Mouse (Mus musculus): ENCODE results near the gene Tmem37. TPM values are rescaled to one million over a fixed set of nuclear protein-coding genes. Genes with fewer than 3 reads are reported as not detected.

Gene Tmem37
- polyA plus RNA-seq, 1 experiment from 2014 or later, result 9.8 TPM

GRCm38 (mm10) chr1:120051070-120051469 lies 22.8 kb downstream of the Tmem37 start:
- Histone ChIP-seq H3K9me3 (no peaks in the 10 kb centered on the region), H3K4me2 (no peak overlapping the region), H3K4me1 (replicated peaks) (no peaks in the 10 kb centered on the region), H3K36me3 (no peaks in the 10 kb centered on the region), H3K27me3 (no peaks in the 10 kb centered on the region), H3K4me3 (no peak overlapping the region), H3K27ac (replicated peaks) (no peak overlapping the region), H3K9ac (no peak overlapping the region)
- ATAC-seq (ENCODE audit: low read depth), result no peak
- 34% methylated on average over 1 of the region's 1 CpGs for WGBS

- Histone ChIP-seq H3K4me3 (no peak overlapping the region), H3K36me3 (no peaks in the 10 kb centered on the region), H3K27ac (replicated peaks) (no peak overlapping the region), H3K4me2 (no peak overlapping the region), H3K27me3 (no peaks in the 10 kb centered on the region), H3K9ac (no peak overlapping the region), H3K9me3 (no peaks in the 10 kb centered on the region), H3K4me1 (replicated peaks) (no peaks in the 10 kb centered on the region)
- no peak for ATAC-seq (ENCODE audit: low read depth)
These were observed 26.5 kb downstream of the Tmem37 start for GRCm38 (mm10) chr1:120047325-120047724.

- H3K9ac ChIP-seq, result no peak overlapping the region
- no peaks in the 10 kb centered on the region for H3K9me3 ChIP-seq
- H3K4me2 ChIP-seq, result no peak overlapping the region
- no peak overlapping the region for H3K27ac ChIP-seq (replicated peaks)
- H3K27me3 ChIP-seq, result no peaks in the 10 kb centered on the region
- no peaks in the 10 kb centered on the region for H3K36me3 ChIP-seq
- 90% methylated on average over 16 of the region's 16 CpGs for WGBS
- H3K4me1 ChIP-seq (replicated peaks), result no peaks in the 10 kb centered on the region
- H3K4me3 ChIP-seq, result no peak overlapping the region
- no peak for ATAC-seq (ENCODE audit: low read depth)
These were observed 29.3 kb downstream of the Tmem37 start for GRCm38 (mm10) chr1:120044584-120044983.

GRCm38 (mm10) chr1:120042421-120042820 lies 31.5 kb downstream of the Tmem37 start:
- no peaks in the 10 kb centered on the region for H3K4me1 ChIP-seq (replicated peaks)
- H3K4me3 ChIP-seq, result no peak overlapping the region
- H3K4me2 ChIP-seq, result no peak overlapping the region
- no peak overlapping the region for H3K9ac ChIP-seq
- WGBS, result 65% methylated on average over 8 of the region's 8 CpGs
- H3K27me3 ChIP-seq, result no peaks in the 10 kb centered on the region
- no peaks in the 10 kb centered on the region for H3K9me3 ChIP-seq
- ATAC-seq (ENCODE audit: low read depth), result no peak
- H3K36me3 ChIP-seq, result no peaks in the 10 kb centered on the region
- H3K27ac ChIP-seq (replicated peaks), result no peak overlapping the region

GRCm38 (mm10) chr1:120038594-120038993 lies 35.3 kb downstream of the Tmem37 start:
- Histone ChIP-seq H3K9ac (no peak overlapping the region), H3K4me1 (replicated peaks) (0 out of 2 replicates have a peak, but pooled peaks cover 4% of the 10 kb centered on the region), H3K36me3 (no peaks in the 10 kb centered on the region), H3K27ac (replicated peaks) (no peak overlapping the region), H3K4me3 (no peak overlapping the region), H3K27me3 (no peaks in the 10 kb centered on the region), H3K4me2 (no peak overlapping the region), H3K9me3 (no peaks in the 10 kb centered on the region)
- 84% methylated on average over 9 of the region's 9 CpGs for WGBS
- no peak for ATAC-seq (ENCODE audit: low read depth)

GRCm38 (mm10) chr1:120037021-120037683 lies 36.7 kb downstream of the Tmem37 start:
- Histone ChIP-seq H3K4me1 (replicated peaks) (0 out of 2 replicates have a peak, but pooled peaks cover 4% of the 10 kb centered on the region), H3K4me2 (no peak overlapping the region), H3K27ac (replicated peaks) (no peak overlapping the region), H3K27me3 (no peaks in the 10 kb centered on the region), H3K4me3 (no peak overlapping the region), H3K9ac (no peak overlapping the region), H3K9me3 (no peaks in the 10 kb centered on the region), H3K36me3 (no peaks in the 10 kb centered on the region)
- WGBS, result 67% methylated on average over 9 of the region's 9 CpGs
- no peak for ATAC-seq (ENCODE audit: low read depth)

GRCm38 (mm10) chr1:120035456-120036034 lies 38.3 kb downstream of the Tmem37 start:
- Histone ChIP-seq H3K9me3 (no peaks in the 10 kb centered on the region), H3K4me3 (no peak overlapping the region), H3K36me3 (no peaks in the 10 kb centered on the region), H3K9ac (no peak overlapping the region), H3K27ac (replicated peaks) (no peak overlapping the region), H3K4me2 (no peak overlapping the region), H3K4me1 (replicated peaks) (0 out of 2 replicates have a peak, but pooled peaks cover 4% of the 10 kb centered on the region), H3K27me3 (no peaks in the 10 kb centered on the region)
- WGBS, result 72% methylated on average over 7 of the region's 7 CpGs
- ATAC-seq (ENCODE audit: low read depth), result no peak

GRCm38 (mm10) chr1:120034793-120035192 lies 39.1 kb downstream of the Tmem37 start:
- H3K4me2 ChIP-seq, result no peak overlapping the region
- ATAC-seq (ENCODE audit: low read depth), result no peak
- 0 out of 2 replicates have a peak, but pooled peaks cover 4% of the 10 kb centered on the region for H3K4me1 ChIP-seq (replicated peaks)
- H3K36me3 ChIP-seq, result no peaks in the 10 kb centered on the region
- H3K4me3 ChIP-seq, result no peak overlapping the region
- H3K27me3 ChIP-seq, result no peaks in the 10 kb centered on the region
- H3K9me3 ChIP-seq, result no peaks in the 10 kb centered on the region
- 70% methylated on average over 1 of the region's 1 CpGs for WGBS
- H3K9ac ChIP-seq, result no peak overlapping the region
- H3K27ac ChIP-seq (replicated peaks), result no peak overlapping the region

GRCm38 (mm10) chr1:120033469-120033854 lies 40.4 kb downstream of the Tmem37 start:
- H3K9ac ChIP-seq, result no peak overlapping the region
- no peak overlapping the region for H3K27ac ChIP-seq (replicated peaks)
- H3K9me3 ChIP-seq, result no peaks in the 10 kb centered on the region
- 0 out of 2 replicates have a peak, but pooled peaks cover 4% of the 10 kb centered on the region for H3K4me1 ChIP-seq (replicated peaks)
- no peak overlapping the region for H3K4me2 ChIP-seq
- no peaks in the 10 kb centered on the region for H3K36me3 ChIP-seq
- no peaks in the 10 kb centered on the region for H3K27me3 ChIP-seq
- no peak overlapping the region for H3K4me3 ChIP-seq
- no peak for ATAC-seq (ENCODE audit: low read depth)
- 87% methylated on average over 2 of the region's 2 CpGs for WGBS

GRCm38 (mm10) chr1:120032804-120033468 lies 40.9 kb downstream of the Tmem37 start:
- no peaks in the 10 kb centered on the region for H3K27me3 ChIP-seq
- H3K4me3 ChIP-seq, result no peak overlapping the region
- no peak overlapping the region for H3K4me2 ChIP-seq
- WGBS, result 47% methylated on average over 10 of the region's 10 CpGs
- H3K9ac ChIP-seq, result no peak overlapping the region
- H3K27ac ChIP-seq (replicated peaks), result no peak overlapping the region
- ATAC-seq (ENCODE audit: low read depth), result peak; percentile 71; the same call in 1 of the 2 replicates
- H3K4me1 ChIP-seq (replicated peaks), result 0 out of 2 replicates have a peak, but pooled peaks cover 4% of the 10 kb centered on the region
- no peaks in the 10 kb centered on the region for H3K36me3 ChIP-seq
- H3K9me3 ChIP-seq, result no peaks in the 10 kb centered on the region

GRCm38 (mm10) chr1:120030474-120030873 lies 43.4 kb downstream of the Tmem37 start:
- no peaks in the 10 kb centered on the region; the same call in 1 of the 2 replicates for H3K4me1 ChIP-seq (replicated peaks)
- H3K36me3 ChIP-seq, result no peaks in the 10 kb centered on the region
- no peaks in the 10 kb centered on the region for H3K9me3 ChIP-seq
- 85% methylated on average over 3 of the region's 3 CpGs for WGBS
- H3K4me2 ChIP-seq, result no peak overlapping the region
- ATAC-seq (ENCODE audit: low read depth), result no peak
- no peak overlapping the region for H3K27ac ChIP-seq (replicated peaks)
- no peaks in the 10 kb centered on the region for H3K27me3 ChIP-seq
- no peak overlapping the region for H3K9ac ChIP-seq
- no peak overlapping the region for H3K4me3 ChIP-seq

- Histone ChIP-seq H3K4me2 (no peak overlapping the region), H3K9me3 (no peaks in the 10 kb centered on the region), H3K36me3 (no peaks in the 10 kb centered on the region), H3K9ac (no peak overlapping the region), H3K27ac (replicated peaks) (no peak overlapping the region), H3K27me3 (no peaks in the 10 kb centered on the region), H3K4me3 (no peak overlapping the region), H3K4me1 (replicated peaks) (no peaks in the 10 kb centered on the region; the same call in 1 of the 2 replicates)
- WGBS, result 74% methylated on average over 4 of the region's 4 CpGs
- no peak for ATAC-seq (ENCODE audit: low read depth)
These were observed 46.2 kb downstream of the Tmem37 start for GRCm38 (mm10) chr1:120027693-120028092.

Data from neural tube, embryonic 13.5 days (tissue).